Mouse (Mus musculus): Measurements from ENCODE around the gene Asb18.

Asb18 gene

DNA sequence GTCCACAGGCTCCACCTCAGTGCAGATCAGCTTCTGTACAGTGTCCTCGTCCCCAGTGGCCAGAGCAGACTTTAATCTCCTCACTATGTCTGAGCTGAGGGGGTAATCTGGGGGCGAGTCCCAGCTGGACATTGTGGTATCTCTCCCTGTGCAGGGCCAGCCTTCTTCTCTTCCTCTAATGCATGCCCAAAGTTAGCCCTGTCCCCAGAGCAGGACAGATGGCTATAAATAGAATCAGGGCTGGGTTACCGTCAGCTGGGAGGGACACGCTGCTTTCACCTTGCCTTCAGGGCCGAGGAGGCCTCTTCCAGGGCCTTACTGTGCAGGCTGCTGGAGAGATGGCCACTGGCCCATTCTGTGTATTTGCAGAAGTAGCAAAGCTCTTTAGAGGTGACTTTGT lies at the start of gene Asb18:
Gene Asb18, minus strand, starts transcription at position 221 of the 400 bp plus-strand sequence.
- in situ Hi-C loops (cut with MboI), result no loop called here

DNA sequence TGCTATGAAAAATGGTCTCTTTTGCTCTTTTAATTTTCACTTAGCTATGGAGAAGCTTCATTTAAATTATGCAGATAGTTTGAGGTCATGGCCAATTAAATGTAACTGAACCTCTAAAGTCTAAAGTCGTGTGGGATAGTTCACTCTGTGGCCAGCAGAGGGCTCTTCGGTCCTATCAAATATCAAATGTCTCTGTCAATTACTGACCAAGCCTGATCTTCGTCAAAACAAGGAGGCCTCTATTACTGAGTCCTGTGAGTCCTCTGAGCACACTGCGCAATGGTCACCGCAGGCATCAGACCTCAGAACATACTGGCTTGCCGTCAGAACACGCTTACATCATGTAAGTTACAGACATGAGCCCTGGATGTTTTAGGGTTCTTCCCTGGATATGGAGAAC lies 46.1 kb upstream of the Asb18 start:
- in situ Hi-C loops (cut with MboI), result loop anchor here (25.0 kb wide), 1 partner anchor 527 kb away; no protein-coding TSS in a partner anchor

DNA sequence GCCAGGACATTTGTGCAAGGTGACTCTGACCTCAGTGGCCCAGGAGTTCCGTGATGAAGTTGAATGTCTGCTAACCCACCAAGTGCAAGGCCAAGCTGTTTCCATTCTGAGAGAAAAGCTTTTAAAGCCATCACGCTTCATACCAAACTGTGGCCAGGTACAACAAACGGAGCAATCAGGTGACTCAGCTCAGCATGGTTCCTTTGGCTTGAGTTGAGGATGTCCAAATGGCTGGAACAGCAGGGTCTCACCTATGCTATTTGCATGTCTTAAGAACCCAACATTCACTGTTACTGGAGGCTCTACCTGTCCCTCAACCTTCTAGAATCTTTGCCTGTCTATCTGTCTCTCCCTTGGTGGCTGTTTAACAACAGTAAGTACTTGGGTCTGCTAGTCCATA lies 45.6 kb upstream of the Asb18 start:
- in situ Hi-C loops (cut with MboI), result loop anchor here (25.0 kb wide), 1 partner anchor 527 kb away; no protein-coding TSS in a partner anchor

DNA sequence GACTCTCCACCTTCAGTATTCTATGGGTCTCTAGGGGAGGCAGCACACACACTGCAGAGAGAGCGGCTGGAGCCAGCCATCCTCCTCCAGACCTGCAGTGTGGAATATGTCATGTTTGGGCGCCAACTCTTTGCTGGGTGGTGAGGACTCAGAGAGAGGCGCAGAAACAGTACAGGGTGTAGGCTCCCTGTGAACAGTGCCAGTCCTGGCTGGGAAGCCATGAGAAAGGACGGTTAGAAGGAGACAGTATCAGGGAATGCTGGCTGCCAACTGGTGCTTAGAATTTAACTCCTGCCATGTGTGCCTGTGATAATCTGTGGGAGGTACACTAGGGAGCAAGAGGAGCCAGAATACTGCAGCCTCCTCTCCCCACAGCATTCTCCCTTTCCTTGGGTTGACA lies 40.5 kb upstream of the Asb18 start:
- in situ Hi-C loops (cut with MboI), result loop anchor here (25.0 kb wide), 1 partner anchor 532 kb away; no protein-coding TSS in a partner anchor

DNA sequence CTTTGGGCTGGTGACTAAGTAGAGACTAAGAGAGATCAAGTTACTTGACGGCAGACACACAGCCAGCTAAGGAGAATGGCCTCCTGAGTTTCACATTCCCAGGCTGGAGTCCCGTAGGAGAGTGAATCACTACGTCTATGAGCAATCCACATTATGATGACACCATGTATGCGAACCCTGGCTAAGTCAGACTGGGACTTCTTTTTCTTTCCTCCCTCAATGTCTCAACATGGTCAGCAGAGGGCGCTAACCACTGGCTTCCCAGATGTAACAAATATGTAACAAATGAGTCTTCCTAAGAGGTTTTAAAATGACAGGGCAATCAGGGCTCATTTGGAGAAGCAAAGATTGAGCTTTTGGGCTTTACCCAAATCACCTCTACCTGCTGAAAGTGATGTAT lies 36.9 kb upstream of the Asb18 start:
- in situ Hi-C loops (cut with MboI), result loop anchor here (25.0 kb wide), 1 partner anchor 536 kb away; no protein-coding TSS in a partner anchor

DNA sequence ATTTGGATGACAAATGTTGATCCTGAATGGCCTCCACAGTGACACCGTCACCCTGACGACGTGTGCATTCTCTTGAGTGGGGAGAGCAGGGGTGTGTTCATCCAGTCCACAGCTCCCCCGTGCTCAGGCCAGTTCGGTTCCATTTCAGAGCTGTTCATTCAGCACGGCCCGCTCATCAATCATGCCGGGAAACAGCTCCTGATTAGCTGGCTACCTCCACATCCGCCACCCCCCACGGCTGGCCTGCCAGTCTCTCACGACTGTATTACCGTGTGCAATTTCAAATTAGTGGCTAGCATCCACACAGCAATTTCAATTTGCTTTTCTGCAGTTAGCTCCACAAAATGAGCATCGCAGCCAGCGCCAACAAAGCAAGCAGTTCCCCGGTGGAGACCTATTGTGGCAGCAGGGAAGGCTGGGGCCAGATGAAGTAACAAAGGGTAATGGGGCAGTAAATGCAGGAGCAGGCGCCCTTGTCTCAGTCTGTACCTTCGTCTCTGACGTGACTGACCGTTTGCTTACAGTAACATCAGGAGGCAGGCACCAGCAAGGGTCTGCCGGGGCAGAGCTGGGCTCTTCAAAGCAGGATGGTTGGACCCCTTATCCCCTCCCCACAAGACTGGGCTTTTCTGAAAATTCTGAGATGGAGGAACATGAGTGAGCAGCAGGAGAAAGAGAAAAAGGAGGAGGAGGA lies 35.7 kb upstream of the Asb18 start:
- in situ Hi-C loops (cut with MboI), result loop anchor here (25.0 kb wide), 1 partner anchor 537 kb away; no protein-coding TSS in a partner anchor

DNA sequence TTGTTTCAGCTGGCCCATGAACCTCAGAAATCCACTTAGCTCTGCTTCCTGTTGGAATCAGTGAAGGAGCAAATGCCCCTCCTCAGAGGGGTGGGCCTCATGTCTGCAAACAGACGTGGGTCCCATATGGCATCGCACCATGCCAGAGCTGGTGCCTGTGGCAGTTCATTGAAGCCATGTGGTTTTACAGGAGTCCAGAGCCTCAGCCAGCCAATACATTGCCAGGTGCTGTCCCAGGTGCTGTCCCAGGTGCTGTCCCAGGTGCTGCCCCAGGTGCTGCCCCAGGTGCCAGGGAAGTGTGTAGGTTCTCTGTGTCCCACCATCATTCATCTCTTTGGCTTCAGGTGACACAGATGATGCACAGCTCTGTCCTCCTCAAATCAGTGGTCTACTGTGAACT lies 13.8 kb upstream of the Asb18 start:
- in situ Hi-C loops (cut with MboI), result no loop called here

DNA sequence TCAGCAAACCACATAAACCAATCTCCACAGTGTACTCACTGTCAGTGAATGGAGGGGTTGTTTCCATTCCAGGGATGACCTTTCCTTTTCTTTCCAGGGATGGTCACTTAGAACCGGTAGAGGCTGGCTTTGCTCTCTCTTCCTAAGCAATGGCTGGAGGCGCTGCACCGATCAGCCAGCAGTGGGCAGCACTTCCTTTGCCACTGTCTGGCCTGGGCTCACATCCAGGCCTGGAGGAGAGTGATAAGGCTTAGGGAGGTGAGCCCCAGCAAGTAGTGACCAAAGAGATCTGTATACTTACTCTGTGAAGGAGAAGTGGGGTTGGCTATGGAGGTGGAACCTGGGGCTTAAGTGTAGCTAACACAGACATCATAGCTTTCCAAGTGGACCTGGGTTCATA lies 12.5 kb upstream of the Asb18 start:
- in situ Hi-C loops (cut with MboI), result no loop called here

DNA sequence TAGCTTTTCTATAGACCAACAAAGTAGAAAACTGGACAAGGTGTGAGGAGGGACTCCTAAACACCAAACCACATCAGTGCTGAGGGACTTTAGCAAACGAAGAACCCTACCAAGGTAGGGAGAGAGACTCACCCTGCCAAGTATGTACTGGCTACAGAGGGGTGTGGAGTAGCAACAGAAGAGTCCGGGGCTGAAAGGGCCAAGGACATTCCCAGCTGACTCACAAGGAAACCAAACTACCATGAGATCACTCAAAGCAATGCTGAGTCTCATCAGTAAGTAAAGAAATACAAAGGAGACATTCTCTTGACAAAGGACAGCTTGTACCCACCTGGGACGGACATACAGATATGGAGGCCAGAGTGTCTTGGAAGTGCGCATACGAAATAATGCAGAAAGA lies 5.9 kb upstream of the Asb18 start:
- in situ Hi-C loops (cut with MboI), result no loop called here

DNA sequence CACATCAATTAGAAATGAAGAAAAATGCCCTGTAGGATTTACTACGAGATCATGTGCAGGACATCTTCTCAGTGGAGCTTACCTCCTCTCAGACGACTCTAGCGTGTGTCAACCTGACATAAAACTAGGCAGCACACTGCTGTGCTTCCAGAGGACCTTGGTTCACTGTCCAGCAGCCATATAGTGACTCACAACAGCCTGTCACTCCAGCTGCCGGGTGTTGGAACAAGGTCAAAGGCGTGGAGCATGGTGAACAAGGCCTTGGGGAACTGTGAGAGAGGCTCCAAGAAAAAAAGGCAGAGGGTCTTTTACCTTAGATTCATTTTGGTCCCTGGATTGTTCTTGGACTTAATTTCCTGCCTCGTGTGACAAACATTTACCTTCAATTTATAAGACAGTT lies 3.6 kb upstream of the Asb18 start:
- in situ Hi-C loops (cut with MboI), result no loop called here

DNA sequence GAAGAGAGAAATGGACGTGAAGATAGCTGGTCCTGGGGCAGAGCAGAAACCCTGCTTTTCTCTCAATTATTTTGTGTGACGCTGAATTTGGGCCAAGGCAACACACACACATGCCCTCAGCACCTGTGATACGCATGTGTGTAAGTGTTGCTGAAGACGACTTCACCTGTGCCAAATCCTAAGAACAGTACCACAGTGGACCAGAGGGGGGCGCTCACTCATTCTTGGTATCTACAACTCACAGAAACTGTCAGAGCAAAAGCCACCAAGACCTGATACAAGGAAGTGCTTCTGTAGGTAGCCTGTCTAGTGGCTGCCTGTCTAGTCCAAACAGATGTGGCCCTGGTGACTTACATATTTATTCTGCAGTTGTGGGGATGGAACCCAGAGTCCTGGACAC lies 1.2 kb downstream of the Asb18 start:
- in situ Hi-C loops (cut with MboI), result no loop called here

DNA sequence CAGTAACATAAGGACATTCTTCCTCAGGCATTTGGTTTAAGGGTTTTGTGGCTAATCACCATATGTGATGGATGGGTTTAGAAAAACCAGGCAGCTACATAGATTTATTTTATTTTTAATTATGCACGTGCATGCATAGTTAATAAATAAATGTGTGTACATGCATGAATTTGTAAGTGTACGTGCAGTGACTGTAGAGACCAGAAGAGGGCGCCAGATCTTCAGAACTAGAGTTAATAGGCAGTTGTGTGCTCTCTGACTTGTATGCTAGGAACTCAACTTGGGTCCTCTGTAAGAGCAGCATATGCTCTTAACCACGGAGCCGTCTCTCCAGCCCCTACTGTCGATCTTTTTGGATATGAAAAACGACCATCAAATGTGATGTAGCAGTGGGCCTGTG lies 1.6 kb downstream of the Asb18 start:
- in situ Hi-C loops (cut with MboI), result no loop called here

DNA sequence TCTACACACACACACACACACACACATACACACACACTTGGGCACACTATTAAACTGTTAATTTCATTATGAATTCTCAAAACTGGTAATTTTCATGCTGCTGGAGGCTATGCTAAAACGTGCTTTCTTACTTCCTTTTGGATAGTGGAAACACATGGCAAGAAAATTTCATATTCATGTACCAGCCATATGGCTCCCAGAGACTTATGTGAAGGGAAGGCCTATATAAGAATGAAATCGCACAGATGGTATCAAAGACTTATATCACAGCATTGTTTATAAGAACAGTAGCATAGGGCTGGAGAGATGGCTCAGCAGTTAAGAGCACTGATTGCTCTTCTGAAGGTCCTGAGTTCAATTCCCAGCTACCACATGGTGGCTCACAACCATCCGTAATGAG lies 2.3 kb downstream of the Asb18 start:
- in situ Hi-C loops (cut with MboI), result no loop called here

DNA sequence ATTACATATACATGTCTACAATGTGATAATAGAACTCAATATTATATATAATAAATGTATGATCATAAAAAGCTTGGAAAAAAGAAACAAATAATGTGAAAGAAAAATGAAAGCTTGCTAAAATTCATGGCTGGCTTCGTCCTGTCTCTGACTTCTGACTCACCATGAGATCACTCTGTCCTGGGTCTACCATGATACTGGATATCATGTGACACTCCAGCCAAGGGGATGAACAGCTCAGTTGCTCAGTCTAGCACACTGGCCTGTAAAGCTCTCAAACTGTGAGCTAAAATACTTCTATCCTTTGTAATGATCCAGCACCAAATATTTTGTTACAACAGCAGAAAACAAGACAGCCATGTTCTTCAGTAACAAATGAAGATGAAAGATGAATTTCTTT lies 4.4 kb downstream of the Asb18 start:
- in situ Hi-C loops (cut with MboI), result no loop called here

DNA sequence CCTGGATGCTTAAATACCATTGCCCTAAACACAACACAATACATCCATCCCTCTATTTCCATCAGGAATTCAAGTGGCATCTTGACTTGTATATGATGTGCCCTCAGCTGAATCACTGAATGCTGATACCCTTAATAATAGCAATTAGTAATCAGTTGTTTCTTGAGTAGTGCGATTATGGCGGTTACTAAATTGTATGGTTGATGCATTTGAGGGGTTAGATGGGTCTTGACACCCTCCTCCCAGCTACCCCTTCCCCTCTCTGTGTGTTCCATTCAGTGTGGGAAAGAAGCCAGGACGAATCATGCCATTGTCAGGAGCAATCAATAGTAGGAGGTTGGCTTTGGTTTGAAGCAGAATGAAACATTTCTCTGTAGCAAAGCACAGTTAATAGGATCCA lies 5.3 kb downstream of the Asb18 start:
- in situ Hi-C loops (cut with MboI), result no loop called here

DNA sequence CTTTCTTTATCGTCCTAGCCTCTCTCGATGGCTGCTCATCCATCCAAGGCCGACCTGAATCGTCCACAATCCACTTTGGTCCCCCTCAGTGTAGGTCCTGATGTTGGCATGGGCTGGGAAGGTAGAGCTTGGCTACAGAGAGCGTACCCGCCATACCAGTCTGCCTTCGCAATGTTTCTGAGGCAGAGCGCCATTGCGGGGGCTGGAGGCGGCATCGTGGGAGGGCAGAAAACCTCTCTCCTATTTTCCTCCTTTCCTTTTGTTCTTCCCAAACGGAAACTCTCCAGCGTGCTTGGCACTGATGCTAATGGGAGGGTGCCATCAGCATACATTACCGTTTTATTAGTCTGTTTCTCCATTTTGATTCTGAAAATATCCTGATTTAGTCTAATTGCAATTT lies 7.8 kb downstream of the Asb18 start:
- in situ Hi-C loops (cut with MboI), result no loop called here

DNA sequence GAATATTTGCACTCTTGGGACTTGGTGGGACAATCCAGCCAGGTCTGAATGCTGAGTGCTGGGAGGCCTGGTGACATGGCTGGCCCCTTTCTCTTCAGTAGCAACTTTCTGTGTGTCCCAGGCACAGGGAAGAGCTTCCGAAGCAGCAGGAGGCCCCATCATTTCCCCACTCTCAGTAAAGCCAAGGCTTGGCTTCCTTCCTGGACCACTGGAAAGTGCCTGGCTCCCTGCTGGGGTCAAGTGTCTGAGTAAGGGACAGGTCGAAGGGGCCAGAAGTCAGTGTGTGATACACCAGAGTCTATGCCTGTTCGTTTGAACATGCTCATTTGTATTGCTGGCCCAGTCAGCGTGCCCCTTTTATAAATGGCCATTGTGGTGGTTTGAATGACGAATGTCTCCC lies 13.5 kb downstream of the Asb18 start:
- in situ Hi-C loops (cut with MboI), result no loop called here

DNA sequence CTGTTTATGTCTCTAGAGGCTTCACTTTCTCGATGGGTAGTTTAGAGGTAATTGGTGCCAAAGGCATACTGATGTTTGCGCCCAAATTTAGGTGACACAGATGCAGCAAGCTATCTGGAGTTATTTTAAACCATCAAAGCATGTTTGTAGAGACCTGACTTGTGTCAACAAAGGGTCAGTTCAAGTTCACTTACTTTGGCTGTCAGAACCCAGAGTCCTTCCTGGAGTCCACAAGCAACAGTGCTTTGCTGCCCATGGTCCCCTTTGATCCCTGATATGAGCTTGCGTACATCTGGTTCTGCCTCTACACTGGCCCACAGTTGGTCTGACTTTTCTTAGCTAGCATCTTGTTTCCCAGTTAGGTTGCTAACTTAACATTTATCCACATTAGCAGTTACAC lies 14.6 kb downstream of the Asb18 start:
- in situ Hi-C loops (cut with MboI), result no loop called here

DNA sequence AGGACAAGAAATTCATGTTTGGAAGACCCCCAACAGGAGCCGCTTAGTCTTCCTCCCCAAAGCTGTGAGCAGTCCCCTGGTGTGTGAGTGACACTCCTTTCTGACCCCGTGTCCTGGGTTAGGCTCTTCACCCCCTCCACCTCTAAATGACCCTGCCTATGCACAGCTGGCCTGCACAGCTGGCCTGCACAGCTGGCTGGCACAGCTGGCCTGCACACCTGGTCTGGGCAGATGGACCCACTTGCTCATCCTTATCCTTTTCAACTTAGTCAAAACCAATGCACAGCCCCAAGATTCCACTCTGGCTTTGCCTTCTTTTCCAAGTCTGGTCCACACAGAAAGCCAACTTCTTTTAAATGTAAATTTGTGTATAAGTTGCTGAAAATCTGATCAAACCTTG lies 15.8 kb downstream of the Asb18 start:
- in situ Hi-C loops (cut with MboI), result no loop called here

DNA sequence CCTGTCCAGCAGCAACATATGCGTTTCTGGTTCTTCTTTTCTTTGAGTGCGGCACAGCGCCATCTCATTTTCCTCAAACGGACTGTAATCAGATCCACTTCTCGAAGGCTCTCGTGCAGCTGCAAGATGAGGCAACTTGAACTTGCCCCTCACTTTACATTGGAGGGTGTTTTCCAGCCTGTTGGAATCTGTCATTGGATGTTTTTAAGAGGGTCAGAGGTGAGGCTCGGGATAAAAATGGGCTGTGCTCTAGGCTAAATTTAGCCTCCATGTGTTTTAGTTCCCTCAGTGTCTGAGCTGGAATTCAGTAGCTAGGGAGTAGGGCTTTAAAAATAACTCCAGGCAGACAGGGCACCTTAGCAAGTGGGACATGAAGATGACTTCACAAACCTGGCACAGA lies 16.4 kb downstream of the Asb18 start:
- in situ Hi-C loops (cut with MboI), result no loop called here

DNA sequence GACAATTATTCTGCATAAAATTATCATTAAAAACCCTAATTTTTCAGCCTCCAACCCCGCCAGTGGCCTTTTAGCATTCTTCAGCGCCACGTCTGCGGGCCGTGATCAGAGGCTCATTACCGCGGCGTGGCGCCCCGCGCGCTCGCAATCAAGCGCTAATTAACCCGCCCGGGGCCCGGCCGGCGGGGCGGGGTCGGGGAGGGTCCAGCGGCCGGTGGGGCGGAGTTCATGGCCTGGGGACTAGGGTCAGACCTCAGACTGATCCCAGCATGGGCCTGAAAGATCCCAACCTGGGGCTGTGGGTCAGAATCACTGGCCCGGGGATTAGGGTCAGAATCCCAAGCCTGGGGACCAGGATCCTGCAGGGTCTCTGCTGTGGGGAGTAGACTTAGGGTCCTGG lies 22.2 kb downstream of the Asb18 start:
- in situ Hi-C loops (cut with MboI), result no loop called here

DNA sequence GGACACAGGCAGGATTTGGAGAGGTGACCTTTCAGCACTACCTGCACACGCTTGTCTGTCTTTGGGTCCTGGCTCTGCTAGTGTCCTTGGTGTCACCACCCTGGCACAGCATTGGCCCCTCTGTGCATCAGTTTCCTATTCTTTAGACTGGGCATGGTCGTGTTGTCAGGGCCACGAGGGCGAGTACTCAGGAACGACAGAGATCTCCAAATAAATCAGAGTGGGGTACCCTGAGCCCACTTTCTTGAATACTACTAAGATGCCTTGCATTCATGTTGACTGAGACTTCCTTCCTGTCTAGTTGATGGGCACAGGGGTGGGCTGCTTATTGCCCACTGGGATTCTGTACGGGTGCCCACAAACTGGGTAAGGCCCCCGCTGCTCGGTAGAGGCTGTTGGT lies 37.2 kb downstream of the Asb18 start:
- in situ Hi-C loops (cut with MboI), result no loop called here

DNA sequence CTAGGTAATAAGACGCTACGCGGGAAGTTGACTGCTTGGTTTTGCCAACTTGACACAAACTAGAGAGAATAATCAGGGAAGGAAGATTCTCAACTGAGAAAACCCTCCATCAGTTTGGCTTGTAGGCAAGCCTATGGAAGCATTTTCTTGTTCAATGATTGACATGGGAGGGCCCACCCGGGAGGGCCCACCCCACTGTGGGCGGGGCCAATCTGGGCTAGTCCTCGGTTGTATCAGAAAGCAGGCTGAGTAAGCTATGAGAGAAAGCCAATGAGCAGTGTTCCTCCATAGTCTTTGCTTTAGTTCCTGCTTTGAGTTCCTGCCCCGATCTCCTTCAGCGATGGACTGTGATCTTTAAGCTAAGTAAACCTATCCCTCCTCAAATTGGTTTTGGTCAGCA lies 38.1 kb downstream of the Asb18 start:
- in situ Hi-C loops (cut with MboI), result no loop called here

DNA sequence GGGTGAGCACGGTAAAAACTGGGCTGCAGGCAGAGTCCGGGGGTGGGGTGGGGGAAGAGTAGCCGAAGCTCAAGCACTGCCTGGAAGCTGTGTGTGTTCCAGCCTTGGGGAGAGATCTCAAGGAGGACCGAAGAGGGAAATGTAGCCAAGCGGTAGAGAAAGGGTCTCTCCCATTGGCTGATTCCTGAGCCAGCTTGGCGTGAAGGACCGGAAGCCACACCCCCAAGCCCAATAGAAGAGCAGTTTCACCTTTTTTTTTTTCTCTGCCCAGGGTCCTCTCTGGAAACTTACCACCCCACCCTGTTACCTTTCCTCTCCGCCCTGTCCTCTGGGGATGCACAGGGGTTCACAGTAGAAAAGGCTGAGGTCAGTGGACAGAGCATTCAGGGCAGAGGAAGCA lies 39.9 kb downstream of the Asb18 start:
- in situ Hi-C loops (cut with MboI), result no loop called here
